Mouse (Mus musculus) heart, postnatal 10 days (tissue): ENCODE data around the gene Mpc1. TPM values are rescaled to one million over a fixed set of nuclear protein-coding genes. Genes with fewer than 3 reads are reported as not detected.

Experiments used
- DNase-seq, 2 experiments: peaks; one replicate each; pipeline ENCODE4 v3.0.0; 2021
- intact Hi-C: fragments of 180-260 bp; cut with DNase I; formaldehyde crosslinking; loops from one replicate; pipeline ENCODE4 v1.15.1; 2025
- total RNA-seq, 2 experiments: library from RNA; stranded (reverse); gene quantifications; 2 replicates each; pipeline ENCODE4 v1.2.3; 2021

Gene Mpc1
- total RNA-seq, 2 experiments from 2014 or later: 352 to 392 TPM

DNA sequence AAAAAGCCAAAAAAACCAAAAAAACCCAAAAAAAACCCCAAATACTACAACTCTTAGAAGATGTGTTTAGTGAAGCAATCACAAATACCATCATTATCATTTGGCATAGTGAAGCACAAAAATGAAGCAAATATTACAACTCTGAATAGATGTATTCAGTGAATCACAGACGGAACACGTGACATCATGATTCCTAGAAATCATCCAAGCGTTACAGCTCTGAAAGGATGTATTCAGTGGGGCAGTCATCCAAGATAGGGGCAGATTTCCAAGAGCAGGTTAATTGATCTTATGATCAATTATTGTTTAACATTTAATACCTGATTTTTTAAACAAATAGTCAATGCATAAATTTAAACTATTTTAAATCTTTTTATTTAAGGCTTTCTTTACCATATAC, 5.4 kb upstream of the Mpc1 start:
- intact Hi-C loops: no loop called here
- no peak for DNase-seq

GRCm38 (mm10) chr17:8278356-8278755, 4.3 kb upstream of the Mpc1 start:
- intact Hi-C loops: no loop called here
- DNase-seq: no peak

DNA sequence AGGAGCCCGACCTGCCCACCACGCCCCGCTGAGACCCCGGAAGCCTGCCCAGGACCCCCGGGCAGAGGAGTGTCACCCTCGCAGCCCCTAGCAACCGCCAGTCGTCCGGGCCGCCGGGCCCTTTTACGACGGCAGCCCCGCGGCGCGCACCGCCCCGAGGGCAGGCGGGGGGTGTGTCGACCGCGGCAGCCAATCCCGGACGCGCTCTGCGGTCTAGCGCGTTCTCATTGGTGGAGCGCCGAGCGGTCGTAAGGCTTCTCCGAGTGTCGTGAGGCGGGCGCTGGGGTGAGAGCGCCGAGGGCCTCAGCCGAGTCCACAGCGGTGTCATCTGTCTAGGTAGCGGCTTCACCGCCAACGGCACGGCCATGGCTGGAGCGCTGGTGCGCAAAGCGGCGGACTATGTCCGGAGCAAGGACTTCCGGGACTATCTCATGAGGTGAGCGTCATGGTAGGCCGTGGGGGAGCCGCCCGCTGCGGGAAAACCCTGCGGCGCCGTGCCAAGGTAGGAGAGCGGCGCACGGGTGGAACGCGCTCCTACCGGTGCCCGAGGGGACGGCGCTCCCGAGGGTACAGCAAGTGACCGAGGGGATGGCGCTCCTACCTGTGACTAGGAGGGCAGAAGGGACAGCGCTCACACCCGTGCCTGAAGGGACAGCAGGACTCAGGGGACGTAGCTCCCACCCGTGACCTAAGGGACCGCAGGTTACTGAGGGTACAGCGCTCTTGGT, 986 bp downstream of the Mpc1 start:
- DNase-seq: peak; percentile 97 to 98
- intact Hi-C loops: no loop called here

DNA sequence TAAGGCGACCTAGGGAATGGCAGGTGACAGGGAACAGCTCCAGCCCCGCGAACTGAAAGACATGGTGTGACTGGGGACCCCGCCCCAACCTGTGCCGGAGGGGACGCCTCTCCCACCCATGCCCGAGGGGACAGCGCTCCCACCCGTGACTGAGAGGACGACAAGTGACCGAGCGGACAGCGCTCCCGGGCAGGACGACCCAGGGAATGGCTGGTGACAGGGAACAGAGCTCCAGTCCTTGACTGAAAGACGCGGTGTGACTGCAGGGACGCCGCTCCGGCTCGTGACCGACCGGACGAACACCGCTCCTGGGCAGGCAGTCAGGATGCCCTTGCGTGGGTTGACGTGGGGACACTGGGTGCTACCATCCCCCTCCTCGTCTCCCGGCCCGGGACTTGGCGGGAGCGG, 1.6 kb downstream of the Mpc1 start:
- DNase-seq: peak; percentile 71 to 72
- intact Hi-C loops: no loop called here

- intact Hi-C loops: no loop called here
- no peak for DNase-seq
Observed at GRCm38 (mm10) chr17:8285056-8285455, 2.4 kb downstream of the Mpc1 start.

- intact Hi-C loops: no loop called here
Observed at GRCm38 (mm10) chr17:8286987-8287386, 4.3 kb downstream of the Mpc1 start.

DNA sequence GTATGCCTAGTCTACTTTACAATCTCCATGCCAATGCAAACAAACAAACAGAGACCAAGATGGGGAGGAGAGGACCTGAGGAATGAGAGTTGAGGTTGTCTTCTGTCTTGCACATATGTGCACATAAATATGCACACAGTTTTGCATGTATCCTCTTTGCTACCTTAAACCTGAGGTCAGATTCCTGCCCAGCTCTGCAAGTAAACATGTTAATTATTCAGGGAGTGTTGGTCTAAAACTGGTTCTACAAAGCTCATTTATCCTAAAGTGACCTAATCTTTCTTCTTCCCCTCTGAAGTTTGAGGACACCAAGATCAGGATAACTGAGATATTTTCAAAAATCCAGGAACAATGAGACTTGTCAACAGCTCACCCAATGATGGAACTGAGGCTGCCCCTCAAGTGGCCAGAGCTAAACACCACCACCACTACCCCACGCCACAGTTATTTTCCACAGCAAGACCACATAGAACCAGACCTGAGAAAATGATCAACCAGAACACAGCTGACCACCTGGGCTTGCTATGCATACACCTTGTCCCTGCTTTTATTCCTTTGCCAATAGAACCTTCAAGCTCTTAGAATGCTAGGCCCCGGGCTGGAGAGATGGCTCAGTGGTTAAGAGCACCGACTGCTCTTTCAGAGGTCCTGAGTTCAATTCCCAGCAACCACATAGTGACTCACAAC, 7.4 kb downstream of the Mpc1 start:
- no peak for DNase-seq
- intact Hi-C loops: no loop called here

More at GRCm38 (mm10) chr17:8286987-8287386, 4.3 kb downstream of the Mpc1 start:
- DNase-seq: no peak

- intact Hi-C loops: no loop called here
- DNase-seq: no peak
Observed at GRCm38 (mm10) chr17:8290736-8291135, 8.0 kb downstream of the Mpc1 start.

- intact Hi-C loops: no loop called here
Observed at GRCm38 (mm10) chr17:8295825-8296224, 13.1 kb downstream of the Mpc1 start.

GRCm38 (mm10) chr17:8296313-8296844, 13.7 kb downstream of the Mpc1 start:
- intact Hi-C loops: no loop called here

More at GRCm38 (mm10) chr17:8295825-8296224, 13.1 kb downstream of the Mpc1 start:
- no peak for DNase-seq

DNA sequence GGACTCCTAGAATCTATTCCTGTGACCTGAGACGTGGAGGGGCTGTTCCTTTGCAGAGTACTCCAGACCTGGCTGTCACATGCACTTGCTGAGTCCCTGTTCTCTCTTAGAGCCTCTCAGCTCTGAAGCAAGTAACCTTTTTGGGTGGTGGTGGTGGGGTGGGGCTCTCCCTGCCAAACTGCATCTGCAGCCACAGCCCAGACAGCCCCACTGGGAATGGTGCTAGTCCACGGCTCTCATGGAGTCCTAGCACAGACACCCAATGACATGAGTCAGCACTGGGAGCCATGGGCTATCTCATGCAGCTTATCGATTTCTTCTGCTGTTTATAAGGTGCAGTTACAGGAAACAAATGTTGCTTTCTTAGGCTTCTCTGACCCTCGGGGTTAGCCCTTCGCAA, 15.0 kb downstream of the Mpc1 start:
- intact Hi-C loops: loop anchor here (2.0 kb wide), 1 partner anchor 33 kb away; no protein-coding TSS in a partner anchor
- DNase-seq: no peak

More at GRCm38 (mm10) chr17:8296313-8296844, 13.7 kb downstream of the Mpc1 start:
- DNase-seq: no peak

DNA sequence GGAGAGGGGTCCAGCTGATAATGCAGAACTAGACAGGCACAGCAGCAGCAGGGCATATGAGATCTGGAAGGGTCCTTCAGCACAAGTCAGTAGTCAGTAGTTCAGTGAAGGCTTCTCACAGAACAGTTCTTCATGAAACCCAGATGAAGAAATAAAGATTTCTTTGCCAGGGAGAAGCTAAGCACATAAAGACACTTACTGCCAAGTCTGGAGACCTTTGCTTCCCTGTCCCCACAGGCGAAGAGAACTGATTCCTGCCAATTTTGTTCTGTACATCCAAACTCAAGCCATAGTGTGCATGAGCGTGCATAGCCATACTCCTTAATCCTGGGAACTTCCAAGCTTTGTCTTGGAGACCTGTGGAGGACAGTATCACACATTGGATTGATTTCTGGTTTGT, 15.6 kb downstream of the Mpc1 start:
- intact Hi-C loops: loop anchor here (2.0 kb wide), 1 partner anchor 33 kb away; no protein-coding TSS in a partner anchor
- DNase-seq: no peak

DNA sequence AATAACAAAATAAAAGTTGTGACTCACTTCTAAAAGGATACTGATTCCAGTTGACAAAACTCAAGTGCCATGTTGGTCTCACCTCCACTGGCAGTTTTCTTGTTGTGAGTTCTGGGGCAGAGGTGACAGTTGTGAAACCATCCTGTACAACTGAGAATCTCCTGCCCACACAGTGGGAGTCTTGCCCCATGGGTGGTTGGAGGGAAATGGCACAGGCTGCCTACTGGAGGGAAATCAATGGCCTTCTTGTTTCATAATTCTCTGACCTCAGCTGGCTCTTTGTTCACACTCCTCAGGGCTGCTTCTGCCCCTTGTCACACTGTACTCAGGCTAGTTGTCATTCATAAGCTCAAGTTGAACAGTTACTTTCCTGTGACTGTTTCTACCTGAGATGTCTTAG, 16.8 kb downstream of the Mpc1 start:
- intact Hi-C loops: loop anchor here (2.0 kb wide), 1 partner anchor 35 kb away; no protein-coding TSS in a partner anchor
- no peak for DNase-seq

DNA sequence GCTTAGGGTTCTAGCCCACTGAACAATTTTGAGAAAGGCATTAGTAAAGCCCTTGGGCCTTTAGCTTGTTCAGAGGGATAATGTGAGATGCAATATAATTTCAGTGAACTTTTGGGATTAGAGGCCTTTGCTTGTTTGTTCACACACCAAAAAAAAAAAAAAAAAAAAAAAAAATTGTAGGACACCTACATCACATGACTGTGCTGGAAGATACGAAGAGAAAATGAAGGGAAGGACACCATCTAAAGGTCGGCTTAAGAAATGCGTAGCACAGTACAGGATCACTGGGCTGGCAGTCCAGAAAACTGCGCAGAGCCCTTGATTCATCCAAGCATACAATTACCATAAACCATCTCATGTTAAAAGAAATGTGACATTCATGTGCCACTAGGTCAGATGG, 18.8 kb downstream of the Mpc1 start:
- intact Hi-C loops: no loop called here
- no peak for DNase-seq

- DNase-seq: no peak
- intact Hi-C loops: no loop called here
Observed at GRCm38 (mm10) chr17:8302772-8303438, 20.2 kb downstream of the Mpc1 start.

DNA sequence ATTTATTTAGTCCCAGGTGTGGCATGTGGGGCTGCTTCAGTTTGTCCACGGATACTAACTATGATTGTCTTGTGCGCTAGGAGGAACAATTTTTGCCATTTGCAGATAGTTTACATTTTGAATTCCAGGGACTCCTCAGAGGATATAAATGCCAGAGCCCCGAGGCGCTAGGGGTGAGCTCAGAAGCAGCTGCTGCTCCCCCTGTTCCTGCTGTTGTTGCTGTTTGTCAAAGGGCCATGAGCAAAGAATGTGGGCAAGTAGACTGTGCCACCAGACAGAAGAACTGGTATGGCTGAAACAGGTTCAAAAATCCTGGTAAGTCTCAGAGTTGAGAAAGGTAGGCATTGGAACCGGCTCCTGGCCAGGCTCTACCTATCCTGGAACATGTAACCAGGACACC, 21.0 kb downstream of the Mpc1 start:
- no peak for DNase-seq
- intact Hi-C loops: no loop called here

- no peak for DNase-seq
- intact Hi-C loops: no loop called here
Observed at GRCm38 (mm10) chr17:8305801-8306200, 23.1 kb downstream of the Mpc1 start.

GRCm38 (mm10) chr17:8310838-8311614, 28.3 kb downstream of the Mpc1 start, which contains the start of gene Sft2d1:
Gene Sft2d1 (plus strand): TSS chr17:8311102.
- peak; percentile 95 to 97 for DNase-seq
- intact Hi-C loops: no loop called here

GRCm38 (mm10) chr17:8311751-8312150, 29.0 kb downstream of the Mpc1 start:
- intact Hi-C loops: loop anchor here (2.0 kb wide), 1 partner anchor 59 kb away; no protein-coding TSS in a partner anchor
- DNase-seq: peak in 1 of 2 experiments; percentile 18

DNA sequence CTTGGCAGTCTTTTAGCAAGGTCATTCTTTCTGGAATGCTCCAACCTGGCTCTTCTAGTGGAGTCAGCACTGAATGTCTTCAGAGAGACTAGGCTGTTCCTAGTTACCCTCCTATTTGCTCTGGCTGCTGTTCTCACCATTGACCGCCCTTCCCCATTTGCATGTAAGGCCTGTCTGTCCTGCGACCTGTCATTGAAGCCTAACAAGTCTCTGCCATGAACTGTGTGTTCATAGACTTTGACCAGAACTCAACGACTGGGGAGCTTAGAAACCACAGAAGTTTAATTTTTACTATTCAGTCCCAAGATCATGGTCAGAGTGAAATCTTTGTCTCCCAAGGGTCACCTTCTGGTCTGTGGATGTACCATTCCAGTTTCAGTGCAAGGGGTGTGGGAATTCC, 31.3 kb downstream of the Mpc1 start:
- intact Hi-C loops: loop anchor here (2.0 kb wide), 1 partner anchor 57 kb away; no protein-coding TSS in a partner anchor
- no peak for DNase-seq
